Mouse (Mus musculus): ENCODE measurements at regions not wholly inside any gene's neighbourhood (a gene's known extent, or its start where the extent isn't known, plus 50 kb on each side); places are given as distances from the start of the nearest gene placed in this dataset.
"Not testable (repeated sequence)": the region's sequence is repeated elsewhere in the genome, so short reads cannot be mapped to it uniquely, and the experiment has no call there.

DNA sequence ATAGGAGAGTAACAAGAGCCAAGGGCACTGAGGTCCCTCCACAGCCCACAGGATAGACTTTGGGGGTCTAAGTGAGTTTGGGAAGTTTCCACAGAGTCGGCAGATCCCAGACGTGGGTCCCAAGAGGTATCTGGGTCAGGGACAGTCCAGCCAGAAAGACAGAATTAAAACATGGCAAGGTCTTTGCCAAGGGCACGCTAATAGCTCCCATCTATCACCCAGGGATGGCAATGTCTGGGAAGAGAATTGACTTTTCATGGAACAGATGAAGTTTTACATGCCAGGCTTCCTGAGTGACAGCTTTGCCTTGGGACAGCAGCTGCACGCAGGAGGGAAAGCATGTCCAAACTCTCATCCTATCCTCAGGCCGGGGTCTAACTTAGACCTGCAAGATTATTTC lies 563.5 kb downstream of the Gm10330 start:
- not testable (repeated sequence) for DNase-seq (ENCODE audit: low spot score)

DNA sequence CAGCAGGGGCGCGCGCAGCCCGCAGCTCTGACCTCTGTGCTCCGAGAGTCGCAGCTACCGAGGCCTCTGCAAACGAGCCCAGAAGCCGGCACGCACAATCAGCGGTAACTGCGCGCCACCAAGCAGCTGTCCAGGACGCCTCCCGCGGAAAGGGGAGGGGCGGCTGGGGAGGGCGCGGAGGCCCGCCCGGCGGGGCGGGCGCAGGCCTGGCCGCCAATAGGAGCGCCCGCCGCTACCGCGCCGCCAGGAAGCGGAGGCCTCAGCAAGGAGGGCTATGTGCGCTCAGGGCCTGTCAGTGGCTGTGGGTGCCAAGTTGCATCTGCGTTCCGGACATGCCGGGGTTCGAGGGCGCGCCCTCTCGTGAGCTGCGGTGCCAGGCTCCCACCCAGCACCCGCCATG lies 590.5 kb downstream of the Gm10330 start:
- peak; percentile 19 for DNase-seq (ENCODE audit: low spot score)

DNA sequence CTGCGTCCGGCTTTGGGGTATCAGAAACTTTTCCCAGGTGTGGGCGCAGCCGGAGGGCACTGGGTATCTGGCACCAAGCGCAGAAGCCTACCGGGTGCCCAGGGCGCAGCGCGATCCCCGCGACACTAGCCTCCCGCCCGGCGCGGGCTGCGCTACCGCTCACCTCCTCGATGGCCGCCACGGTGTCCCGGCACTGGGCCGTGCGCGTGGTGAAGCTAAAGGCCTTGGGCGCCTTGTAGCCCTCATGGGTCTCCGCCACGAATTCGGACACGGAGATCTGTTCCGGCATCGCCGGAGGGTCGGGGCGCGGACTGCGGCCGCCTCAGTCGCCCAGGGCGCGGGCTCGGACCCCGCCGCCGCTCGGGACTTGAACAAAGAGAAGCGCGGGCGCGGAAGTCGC lies 591.0 kb downstream of the Gm10330 start:
- DNase-seq (ENCODE audit: low spot score) = not testable (repeated sequence)
